In the genomic region with DNA sequence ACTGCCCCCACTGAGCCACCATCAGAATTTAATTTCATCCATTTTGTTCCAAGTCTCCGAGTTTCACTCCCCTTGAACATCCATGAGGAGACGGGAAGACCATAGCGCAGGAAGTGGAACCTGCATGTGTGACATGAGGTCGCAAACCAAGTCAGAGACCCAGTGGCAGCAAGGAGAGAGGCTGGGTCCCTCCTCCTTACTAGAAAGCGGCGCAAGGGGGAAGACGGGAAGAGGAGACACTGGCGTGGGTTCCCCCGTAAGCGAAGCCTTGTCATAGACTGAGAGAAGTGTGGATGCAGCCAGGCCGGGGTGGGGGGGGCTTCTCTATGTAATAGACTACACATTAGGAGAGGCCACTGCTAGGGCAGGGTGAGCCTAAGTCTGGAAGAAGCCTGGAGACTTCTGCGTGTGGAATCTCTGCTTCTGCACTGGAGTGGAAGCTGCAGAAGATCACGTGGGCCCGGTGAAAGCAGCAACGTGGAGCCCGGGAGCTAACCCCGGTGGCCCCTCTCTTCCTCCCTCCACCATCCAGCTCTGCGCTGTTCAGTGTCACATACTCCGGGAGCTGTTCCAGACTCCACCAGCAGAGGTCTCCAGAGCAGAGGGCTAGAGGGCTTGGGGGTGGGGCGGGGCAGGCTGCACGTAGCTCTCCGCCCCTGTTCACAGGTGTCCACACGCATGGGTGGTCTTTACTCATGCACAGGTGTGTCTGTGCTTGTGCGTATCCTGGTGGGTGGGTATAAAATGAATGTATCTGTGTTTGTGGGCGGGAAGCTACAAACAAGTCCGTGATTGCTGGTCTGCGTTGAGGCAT, we compare ENCODE assay signal across 8 mouse cellular contexts.
A peak's percentile ranks its signal among the peaks of the same experiment; 100 is the strongest.
DNase-seq lines count a peak whose midpoint lies in the region; ATAC-seq and TF ChIP-seq lines count a peak whose summit lies in the region.

No protein-coding gene starts in this region.

- ATAC-seq in embryonic facial prominence, embryonic 15.5 days (ENCODE audit: insufficient number of reproducible peaks, low FRiP score, low TSS enrichment, low read depth): peak; percentile 75
- peak; percentile 89 for ATAC-seq in limb, embryonic 14.5 days (ENCODE audit: low FRiP score, low read depth)
- ATAC-seq in midbrain, embryonic 16.5 days: peak; percentile 87

- TF ChIP-seq CTCF in bone marrow macrophage, adult 2 months (IDR thresholded peaks at IDR 0.05; ENCODE audit: low read depth, low read length): peak; percentile 89
- TF ChIP-seq CTCF in spleen, adult 2 months (IDR thresholded peaks at IDR 0.05; ENCODE audit: extremely low read depth, insufficient read depth, insufficient read length, insufficient replicate concordance): peak; percentile 93

- no peaks in the 10 kb centered on the region for H3K27me3 ChIP-seq in embryonic facial prominence, embryonic 15.5 days
- H3K27me3 ChIP-seq in heart, embryonic 10.5 days (ENCODE audit: insufficient read depth, poor library complexity, severe bottlenecking): peaks cover 29% of the 10 kb centered on the region
- no peaks in the 10 kb centered on the region for H3K27me3 ChIP-seq in limb, embryonic 14.5 days (ENCODE audit: control insufficient read depth, insufficient read depth, low read length)
- H3K27me3 ChIP-seq in midbrain, embryonic 16.5 days (ENCODE audit: control insufficient read depth, insufficient read depth, low read depth, low read length): no peaks in the 10 kb centered on the region
- no peaks in the 10 kb centered on the region for H3K27me3 ChIP-seq in spleen, adult 2 months (ENCODE audit: control insufficient read depth, insufficient read depth, low read length)

- H3K4me3 ChIP-seq in bone marrow macrophage, adult 2 months (ENCODE audit: insufficient read depth, low read length): peak overlapping the region; percentile 41
- H3K4me3 ChIP-seq in embryonic facial prominence, embryonic 15.5 days (replicated peaks): 0 out of 2 replicates have a peak overlapping the region, but pooled peaks have one; percentile 13
- H3K4me3 ChIP-seq in heart, embryonic 10.5 days: peak overlapping the region; percentile 42
- H3K4me3 ChIP-seq in limb, embryonic 14.5 days (replicated peaks; ENCODE audit: low read length): no peak overlapping the region
- H3K4me3 ChIP-seq in midbrain, embryonic 16.5 days (ENCODE audit: low read depth, low read length): peak overlapping the region; percentile 13; the same call in 1 of the 2 replicates
- no peak overlapping the region for H3K4me3 ChIP-seq in spleen, adult 2 months (ENCODE audit: extremely low read depth, insufficient read depth, insufficient read length)

- H3K4me1 ChIP-seq in bone marrow macrophage, adult 2 months (ENCODE audit: control insufficient read depth, insufficient read depth, low read length): no peaks in the 10 kb centered on the region
- H3K4me1 ChIP-seq in embryonic facial prominence, embryonic 15.5 days: peaks cover 65% of the 10 kb centered on the region
- H3K4me1 ChIP-seq in heart, embryonic 10.5 days: peaks cover 42% of the 10 kb centered on the region
- peaks cover 43% of the 10 kb centered on the region for H3K4me1 ChIP-seq in limb, embryonic 14.5 days (ENCODE audit: control insufficient read depth, insufficient read depth, low read length)
- no peaks in the 10 kb centered on the region for H3K4me1 ChIP-seq in midbrain, embryonic 16.5 days (ENCODE audit: control insufficient read depth, insufficient read depth, low read length)
- peaks cover 10% of the 10 kb centered on the region; the same call in 1 of the 2 replicates for H3K4me1 ChIP-seq in spleen, adult 2 months (ENCODE audit: control insufficient read depth, insufficient read depth, insufficient read length)

- H3K9ac ChIP-seq in embryonic facial prominence, embryonic 15.5 days: no peak overlapping the region
- no peak overlapping the region for H3K9ac ChIP-seq in limb, embryonic 14.5 days (ENCODE audit: low read depth, low read length, severe bottlenecking)
- no peak overlapping the region for H3K9ac ChIP-seq in midbrain, embryonic 16.5 days (ENCODE audit: low read depth, low read length)

- no peaks in the 10 kb centered on the region for H3K36me3 ChIP-seq in embryonic facial prominence, embryonic 15.5 days
- no peaks in the 10 kb centered on the region for H3K36me3 ChIP-seq in heart, embryonic 10.5 days
- no peaks in the 10 kb centered on the region for H3K36me3 ChIP-seq in limb, embryonic 14.5 days (ENCODE audit: control insufficient read depth, insufficient read depth, low read length)
- no peaks in the 10 kb centered on the region for H3K36me3 ChIP-seq in midbrain, embryonic 16.5 days (ENCODE audit: control insufficient read depth, insufficient read depth, low read length)
- H3K36me3 ChIP-seq in spleen, adult 2 months (ENCODE audit: control insufficient read depth, insufficient read depth, low read length): no peaks in the 10 kb centered on the region

- no peak overlapping the region for H3K27ac ChIP-seq in bone marrow macrophage, adult 2 months (ENCODE audit: insufficient read depth, low read depth, low read length)
- 0 out of 2 replicates have a peak overlapping the region, but pooled peaks have one; percentile 70 for H3K27ac ChIP-seq in embryonic facial prominence, embryonic 15.5 days (replicated peaks)
- peak overlapping the region; percentile 77 for H3K27ac ChIP-seq in heart, embryonic 10.5 days
- no peak overlapping the region for H3K27ac ChIP-seq in limb, embryonic 14.5 days (replicated peaks; ENCODE audit: low read depth, low read length)
- no peak overlapping the region for H3K27ac ChIP-seq in midbrain, embryonic 16.5 days (ENCODE audit: low read length)
- no peak overlapping the region for H3K27ac ChIP-seq in spleen, adult 2 months (ENCODE audit: insufficient read depth, low read length)

- no peaks in the 10 kb centered on the region for H3K9me3 ChIP-seq in embryonic facial prominence, embryonic 15.5 days (replicated peaks)
- H3K9me3 ChIP-seq in heart, embryonic 10.5 days: 0 out of 2 replicates have a peak, but pooled peaks cover 7% of the 10 kb centered on the region
- H3K9me3 ChIP-seq in limb, embryonic 14.5 days (ENCODE audit: control insufficient read depth, low read length): no peaks in the 10 kb centered on the region
- no peaks in the 10 kb centered on the region for H3K9me3 ChIP-seq in midbrain, embryonic 16.5 days (replicated peaks; ENCODE audit: control insufficient read depth, low read length, poor library complexity, severe bottlenecking)

- DNase-seq in B cell, adult 2 months: peak; percentile 93 to 94
- peak; percentile 91 for DNase-seq in heart, embryonic 10.5 days (ENCODE audit: low spot score)
- peak; percentile 86 for DNase-seq in kidney, adult 9 months
- DNase-seq in limb, embryonic 14.5 days (ENCODE audit: low spot score): peak; percentile 85
- DNase-seq in spleen, adult 2 months (ENCODE audit: low read depth in 1 of 2, low spot score in 2 of 2): peak; percentile 71 to 90

- peak overlapping the region; percentile 44 for H3K4me2 ChIP-seq in embryonic facial prominence, embryonic 15.5 days (replicated peaks)
- peak overlapping the region; percentile 36; the same call in 1 of the 2 replicates for H3K4me2 ChIP-seq in limb, embryonic 14.5 days (replicated peaks; ENCODE audit: low read depth, low read length, severe bottlenecking)
- H3K4me2 ChIP-seq in midbrain, embryonic 16.5 days (ENCODE audit: low read length): peak overlapping the region; percentile 50

- 19% methylated on average over 27 of the region's 27 CpGs for WGBS in embryonic facial prominence, embryonic 15.5 days
- 21% methylated on average over 27 of the region's 27 CpGs for WGBS in heart, embryonic 10.5 days
- WGBS in limb, embryonic 14.5 days: 21% methylated on average over 26 of the region's 27 CpGs
- WGBS in midbrain, embryonic 16.5 days: 21% methylated on average over 27 of the region's 27 CpGs
- WGBS in spleen, adult 2 months: 19% methylated on average over 27 of the region's 27 CpGs

- no peak for TF ChIP-seq POLR2A in bone marrow macrophage, adult 2 months (IDR thresholded peaks at IDR 0.05; ENCODE audit: borderline replicate concordance, low read depth, low read length)
- no peak for TF ChIP-seq POLR2A in limb, embryonic 14.5 days (IDR thresholded peaks at IDR 0.05; ENCODE audit: borderline replicate concordance, extremely low read depth, insufficient read depth, insufficient read length)
- TF ChIP-seq POLR2A in spleen, adult 2 months (IDR thresholded peaks at IDR 0.05; ENCODE audit: low read depth, low read length): no peak

Comparison
In these comparisons a context has a peak if more than half of its experiments do, and no peak if none do; other contexts are left out.
1. H3K27ac ChIP-seq: peak in embryonic facial prominence, embryonic 15.5 days (single experiment) and heart, embryonic 10.5 days (single experiment); none in bone marrow macrophage, adult 2 months (single experiment), limb, embryonic 14.5 days (single experiment), midbrain, embryonic 16.5 days (single experiment) and spleen, adult 2 months (single experiment).
2. H3K4me3 ChIP-seq: peak in bone marrow macrophage, adult 2 months (single experiment), embryonic facial prominence, embryonic 15.5 days (single experiment), heart, embryonic 10.5 days (single experiment) and midbrain, embryonic 16.5 days (single experiment); none in limb, embryonic 14.5 days (single experiment) and spleen, adult 2 months (single experiment).
3. Peak in every context shown above with its lines, with median percentiles within 50 percentile points of each other: DNase-seq, ATAC-seq and H3K4me2 ChIP-seq.